12 mouse cellular contexts compared by ENCODE assay signal in genomic region chr4:57575686-57576085, GRCm38 (mm10). TPM values are rescaled to one million over a fixed set of nuclear protein-coding genes. Genes with fewer than 3 reads are reported as not detected.
"Had no signal": no experiment of that assay in that cellular context is flagged by ENCODE, and none has a peak within 500 bp of the region (broad histone marks: within the 10 kb centered on the region; RNA-seq: fewer than 3 reads in every experiment).

No protein-coding gene starts in this region.

- H3K4me3 ChIP-seq: limb, embryonic 13.5 days; midbrain, embryonic 10.5 days; myocyte; neural tube, embryonic 15.5 days had no signal

- H3K36me3 ChIP-seq: midbrain, embryonic 10.5 days; neural tube, embryonic 15.5 days had no signal

- H3K4me2 ChIP-seq: limb, embryonic 13.5 days; neural tube, embryonic 15.5 days had no signal

- H3K9ac ChIP-seq: limb, embryonic 13.5 days; liver, embryonic 14.5 days; neural tube, embryonic 15.5 days had no signal

- H3K27ac ChIP-seq: limb, embryonic 13.5 days; liver, embryonic 14.5 days; midbrain, embryonic 10.5 days; neural tube, embryonic 15.5 days had no signal

- H3K27me3 ChIP-seq: limb, embryonic 13.5 days; neural tube, embryonic 15.5 days had no signal

- DNase-seq: kidney, postnatal 14 days; left cerebral cortex, postnatal 4 days; lung, adult 18-20 months; lung, postnatal 4 days; thymus, adult 18-20 months; thymus, postnatal 14 days had no signal

- H3K9me3 ChIP-seq: midbrain, embryonic 10.5 days; neural tube, embryonic 15.5 days had no signal

- H3K4me1 ChIP-seq: neural tube, embryonic 15.5 days had no signal

RNA-seq across cellular contexts. Expression of gene Pakap, which starts 7.7 kb away (rescaled TPM):
- total RNA-seq: megakaryocyte, adult 5-6 weeks had no signal
